Mouse (Mus musculus): Measurements from ENCODE around the gene Hoxa1.

DNA sequence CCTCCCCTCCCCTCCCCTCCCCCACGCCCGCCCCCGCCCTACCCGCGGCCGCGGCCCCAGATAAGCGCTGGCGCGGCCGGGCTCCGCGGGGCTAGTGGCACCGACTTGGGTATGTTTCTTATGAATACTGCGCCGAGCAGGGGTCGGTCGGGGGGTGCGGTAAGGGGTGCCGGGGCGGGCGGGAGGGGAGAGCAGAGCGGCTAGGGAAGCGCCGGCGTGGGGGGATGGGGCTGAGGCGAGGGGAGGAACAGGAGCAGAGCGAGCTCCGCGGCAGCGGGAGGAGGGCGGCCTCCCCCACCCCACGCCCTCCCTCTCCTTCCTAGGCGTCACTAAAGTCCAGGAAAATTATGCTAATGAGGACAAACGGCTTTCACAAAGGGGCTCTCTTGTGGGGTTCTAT is 17.7 kb upstream of the Hoxa1 start:
- TF ChIP-seq EP300 (IDR thresholded peaks at IDR 0.05; ENCODE audit: low read depth) = no peak
- no peak for TF ChIP-seq CTCF (IDR thresholded peaks at IDR 0.05; ENCODE audit: low read depth)
